Mouse (Mus musculus) midbrain, embryonic 10.5 days (tissue): ENCODE data around the gene Ncbp2. TPM values are rescaled to one million over a fixed set of nuclear protein-coding genes. Genes with fewer than 3 reads are reported as not detected.

Experiments
- DNase-seq: peaks from one replicate; pipeline ENCODE4 v3.0.0-alpha.2; 2017; ENCODE audit warnings: low spot score
- H3K27ac ChIP-seq: fragments of 300-500 bp; sonication (generic); replicated peaks from 2 replicates; pipeline ENCODE4 v1.5.1; 2016; ENCODE audit warnings: mild to moderate bottlenecking
- H3K27me3 ChIP-seq: fragments of 300-500 bp; sonication (generic); 2 replicates; pipeline ENCODE4 v1.6.1; 2016; ENCODE audit warnings: low read depth, mild to moderate bottlenecking; ENCODE audit not compliant: poor library complexity, severe bottlenecking
- H3K36me3 ChIP-seq: fragments of 300-500 bp; sonication (generic); 2 replicates; pipeline ENCODE4 v1.6.1; 2016; ENCODE audit warnings: mild to moderate bottlenecking, moderate library complexity
- H3K4me1 ChIP-seq: fragments of 300-500 bp; sonication (generic); 2 replicates; pipeline ENCODE4 v1.6.1; 2016
- H3K4me3 ChIP-seq: fragments of 300-500 bp; sonication (generic); 2 replicates; pipeline ENCODE4 v1.5.1; 2016; ENCODE audit warnings: mild to moderate bottlenecking, moderate library complexity
- H3K9me3 ChIP-seq: fragments of 300-500 bp; sonication (generic); replicated peaks from 2 replicates; pipeline ENCODE4 v1.6.1; 2016; ENCODE audit warnings: mild to moderate bottlenecking
- WGBS: fragments of 180-500 bp; shearing (Covaris S2); methylation state at CpG from one replicate; pipeline ENCODE4 v1.1.7; 2016; 5-methylcytosine and 5-hydroxymethylcytosine counted together
- microRNA-seq: library from miRNA; unstranded; fragments of <30 nt; microRNA quantifications from one replicate; pipeline ENCODE4, GENCODE M21; 2017
- polyA plus RNA-seq: library from polyadenylated mRNA; unstranded; fragments of >200 nt; fragmentation: Nextera tagmentation; extraction: Ambion mirVana; gene quantifications from 2 replicates; pipeline ENCODE4 v1.2.1, GENCODE M21; 2016

Gene Ncbp2
- polyA plus RNA-seq, 1 experiment from 2014 or later = 147 TPM

DNA sequence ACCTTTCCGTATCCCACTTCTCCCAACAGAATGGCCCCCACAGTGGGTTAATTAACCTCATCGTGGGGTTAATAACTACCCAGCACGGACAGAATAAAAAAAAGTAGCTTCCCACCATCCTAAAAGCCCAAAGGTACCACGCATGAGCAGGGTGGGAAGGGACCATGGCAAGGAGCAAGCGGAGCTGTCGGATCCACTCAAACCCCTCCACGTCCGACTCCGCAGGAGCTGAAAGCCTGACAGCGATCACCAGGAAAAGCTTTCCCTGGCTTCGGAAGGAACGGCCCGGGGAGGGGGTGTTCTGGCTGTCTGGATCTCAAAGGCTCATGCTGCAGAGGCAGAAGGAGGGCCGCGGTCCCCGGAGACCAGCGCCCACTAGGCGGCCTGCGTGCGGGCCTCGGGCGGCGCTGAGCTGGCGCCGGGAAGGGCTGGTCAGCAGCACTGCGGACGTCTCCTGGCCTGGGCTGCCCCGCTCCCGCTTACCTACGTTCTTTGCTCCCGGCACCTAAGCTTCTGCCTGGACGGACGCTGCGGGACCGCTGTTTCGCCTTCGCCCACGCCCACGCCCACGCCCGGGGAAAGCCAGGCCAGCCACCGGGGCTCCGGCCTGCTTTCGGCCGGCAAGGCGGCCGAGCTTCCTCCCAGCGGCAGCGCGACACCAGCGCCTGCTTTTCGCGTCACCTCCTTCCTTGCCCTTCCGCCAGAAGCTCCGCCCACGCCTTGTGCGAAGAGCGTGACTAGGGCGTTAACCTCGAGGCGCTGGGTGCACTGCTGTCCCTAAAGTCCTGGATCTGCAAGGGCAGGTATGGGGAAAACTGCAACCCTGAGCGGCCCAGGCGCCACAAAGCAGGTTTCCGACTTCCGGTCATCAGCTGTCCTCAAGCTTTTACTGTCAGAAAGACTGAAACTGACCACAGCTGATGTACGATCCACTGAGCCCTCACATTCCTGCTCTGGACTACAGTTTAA is 54.5 kb downstream of the Ncbp2 start, which contains the start of gene Senp5:
Gene Senp5, minus strand, starts transcription at position 779 of the 969 bp plus-strand sequence.
- WGBS = 1% methylated on average over 66 of the region's 66 CpGs
- Histone ChIP-seq H3K9me3 (no peaks in the 10 kb centered on the region), H3K27me3 (no peaks in the 10 kb centered on the region), H3K36me3 (peaks cover 15% of the 10 kb centered on the region), H3K4me1 (peaks cover 24% of the 10 kb centered on the region), H3K4me3 (peak within 1 kb of the TSS; percentile 98), H3K27ac (peak within 1 kb of the TSS; percentile 91)
- peak; percentile 89 for DNase-seq

GRCm38 (mm10) chr16:32004731-32005130 is 56.4 kb downstream of the Ncbp2 start:
- 91% methylated on average over 3 of the region's 3 CpGs for WGBS
- no peak for DNase-seq
- Histone ChIP-seq H3K9me3 (no peaks in the 10 kb centered on the region), H3K27me3 (no peaks in the 10 kb centered on the region), H3K36me3 (peaks cover 5% of the 10 kb centered on the region), H3K4me3 (no peak overlapping the region), H3K4me1 (peaks cover 31% of the 10 kb centered on the region), H3K27ac (no peak overlapping the region)

DNA sequence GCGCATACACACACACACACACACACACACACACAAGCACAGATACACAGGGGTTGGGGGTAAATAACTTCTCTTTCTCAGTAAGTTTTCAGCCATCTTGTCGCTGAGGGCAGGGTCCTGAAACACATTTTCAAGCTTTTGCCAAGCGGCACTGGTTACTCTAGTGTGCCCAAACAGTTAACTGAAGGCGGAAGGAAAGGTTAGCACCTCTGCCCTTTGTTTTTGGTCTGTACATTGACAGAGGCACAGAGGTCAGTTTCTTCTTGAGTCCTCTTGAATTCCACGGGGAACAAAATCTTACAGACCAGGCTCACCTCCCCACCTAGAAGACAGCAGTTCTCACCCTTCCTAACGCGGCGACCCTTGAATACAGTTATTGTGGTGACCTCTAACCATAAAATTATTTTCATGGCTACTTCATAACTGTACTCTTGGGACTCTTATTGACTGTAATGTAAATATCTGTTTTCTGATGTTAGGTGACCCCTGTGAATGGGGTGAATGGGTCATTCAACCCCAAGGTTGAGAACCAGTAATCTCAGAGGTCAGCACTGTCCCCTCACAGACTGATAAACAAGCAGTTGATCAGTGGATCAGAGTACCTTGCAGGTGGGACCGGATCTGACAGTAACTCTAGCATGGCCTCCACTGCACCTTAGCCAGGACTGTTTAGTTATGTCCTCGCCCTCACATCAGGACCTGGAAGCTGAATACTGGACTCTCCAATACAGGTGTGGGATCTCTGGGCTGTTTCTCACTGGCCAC is 60.4 kb downstream of the Ncbp2 start:
- H3K4me1 ChIP-seq = peaks cover 7% of the 10 kb centered on the region
- DNase-seq = no peak
- no peaks in the 10 kb centered on the region for H3K9me3 ChIP-seq
- no peaks in the 10 kb centered on the region for H3K27me3 ChIP-seq
- peaks cover 8% of the 10 kb centered on the region for H3K36me3 ChIP-seq
- H3K27ac ChIP-seq = no peak overlapping the region
- no peak overlapping the region for H3K4me3 ChIP-seq
- WGBS = 77% methylated on average over 10 of the region's 10 CpGs

GRCm38 (mm10) chr16:32009913-32010312 is 61.6 kb downstream of the Ncbp2 start:
- H3K27me3 ChIP-seq = no peaks in the 10 kb centered on the region
- peaks cover 18% of the 10 kb centered on the region for H3K36me3 ChIP-seq
- H3K27ac ChIP-seq = no peak overlapping the region
- WGBS = 56% methylated on average over 5 of the region's 5 CpGs
- H3K9me3 ChIP-seq = no peaks in the 10 kb centered on the region
- H3K4me1 ChIP-seq = peaks cover 6% of the 10 kb centered on the region
- H3K4me3 ChIP-seq = no peak overlapping the region
- DNase-seq = no peak

- DNase-seq = no peak
- 94% methylated on average over 4 of the region's 4 CpGs for WGBS
- H3K27ac ChIP-seq = no peak overlapping the region
- H3K27me3 ChIP-seq = no peaks in the 10 kb centered on the region
- no peaks in the 10 kb centered on the region for H3K9me3 ChIP-seq
- H3K4me3 ChIP-seq = no peak overlapping the region
- peaks cover 22% of the 10 kb centered on the region for H3K36me3 ChIP-seq
- peaks cover 6% of the 10 kb centered on the region for H3K4me1 ChIP-seq
Observed at GRCm38 (mm10) chr16:32010330-32010729, 62.0 kb downstream of the Ncbp2 start.

Small RNAs within 50 kb of the gene (microRNA-seq; reads per million reads assigned to microRNA genes)
- not detected for gene Gm26269

Other genes with a start within 250 kb of the Ncbp2 start
- gene Meltf, start 69.7 kb upstream of the Ncbp2 start, polyA plus RNA-seq = 0.10 TPM in 1 of 2 replicates, not detected in the other
- 1.4 and 1.8 TPM in 2 replicates for gene Pigz, start 14.7 kb upstream of the Ncbp2 start, polyA plus RNA-seq
- gene 0610012G03Rik, start within 50 bp of the Ncbp2 start, polyA plus RNA-seq = 92.8 TPM in 2 replicates
- gene Senp5, start 54.8 kb downstream of the Ncbp2 start, polyA plus RNA-seq = 18.4 and 21.1 TPM in 2 replicates
- 40.8 and 45.1 TPM in 2 replicates for gene Pak2, start 130.8 kb downstream of the Ncbp2 start, polyA plus RNA-seq
- 148 and 153 TPM in 2 replicates for gene Pigx, start 151.2 kb downstream of the Ncbp2 start, polyA plus RNA-seq
- gene Cep19, start 151.3 kb downstream of the Ncbp2 start, polyA plus RNA-seq = 36.2 and 38.3 TPM in 2 replicates
- gene Nrros, start 217.1 kb downstream of the Ncbp2 start, polyA plus RNA-seq = 8.9 and 9.1 TPM in 2 replicates
- gene Bex6, start 231.3 kb downstream of the Ncbp2 start, polyA plus RNA-seq = 0.25 TPM in 1 of 2 replicates, not detected in the other